Mouse (Mus musculus) gonadal fat pad, adult 2 months (tissue): ENCODE data around the gene Dph1. TPM values are rescaled to one million over a fixed set of nuclear protein-coding genes. Genes with fewer than 3 reads are reported as not detected.

Experiments
- DNase-seq: peaks from one replicate; pipeline ENCODE4 v3.0.0-alpha.2; 2012; ENCODE audit warnings: low read depth
- polyA plus RNA-seq: library from polyadenylated mRNA; depleted of rRNA; stranded (reverse); fragments of >200 nt; gene quantifications from 2 replicates; pipeline ENCODE4 v1.2.3, GENCODE M21; 2012; rRNA removed

The Dph1 gene
- polyA plus RNA-seq, 1 experiment = 42.4 TPM

DNA sequence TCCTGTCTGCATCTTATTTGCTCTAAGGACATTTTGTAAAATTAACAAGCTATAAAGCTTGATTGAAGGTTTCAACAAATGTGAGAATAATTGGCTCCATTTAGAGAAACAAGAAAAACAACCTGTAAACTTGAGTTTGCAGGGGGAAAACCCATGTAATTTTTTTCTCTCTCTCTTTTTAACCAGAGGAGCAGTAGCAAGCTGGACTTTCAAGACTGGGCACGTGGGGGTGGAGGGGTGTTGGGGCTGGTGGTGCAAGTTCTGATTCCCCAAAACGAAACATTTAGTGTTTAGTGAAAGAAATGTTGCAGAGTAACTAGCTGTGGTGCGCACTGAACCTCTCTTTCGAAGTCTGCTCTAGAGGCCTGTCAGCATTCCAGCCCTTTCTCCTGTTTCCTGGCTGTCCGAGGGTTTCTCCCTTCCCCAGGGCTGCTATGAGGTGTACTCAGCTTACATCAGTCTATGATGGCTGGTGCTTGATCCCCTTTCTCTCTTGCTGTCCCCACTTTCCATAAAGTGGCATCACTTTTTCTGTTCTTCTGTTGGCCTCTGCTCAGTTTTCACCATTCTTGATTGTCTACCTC lies 56.5 kb downstream of the Dph1 start:
- no peak for DNase-seq

DNA sequence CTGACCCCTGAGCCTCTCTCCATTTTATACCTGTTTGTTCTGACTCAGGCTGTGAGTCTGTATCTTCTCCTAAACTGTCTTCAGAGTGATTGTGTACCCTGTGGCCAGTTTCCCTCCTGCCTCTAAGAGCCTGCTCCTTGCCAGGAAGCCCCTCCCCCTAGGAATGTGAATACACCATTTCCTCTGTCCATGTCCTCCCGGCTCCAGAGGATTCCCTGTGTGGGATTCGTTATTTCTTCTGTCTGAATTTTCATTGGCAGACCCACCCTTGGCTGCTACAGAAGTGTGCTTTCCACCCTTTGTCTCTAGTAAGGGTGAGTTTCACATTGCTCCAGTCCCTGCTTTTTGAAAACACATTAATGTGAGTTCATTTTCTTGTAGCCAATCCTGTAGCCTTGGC lies 57.1 kb downstream of the Dph1 start:
- no peak for DNase-seq

DNA sequence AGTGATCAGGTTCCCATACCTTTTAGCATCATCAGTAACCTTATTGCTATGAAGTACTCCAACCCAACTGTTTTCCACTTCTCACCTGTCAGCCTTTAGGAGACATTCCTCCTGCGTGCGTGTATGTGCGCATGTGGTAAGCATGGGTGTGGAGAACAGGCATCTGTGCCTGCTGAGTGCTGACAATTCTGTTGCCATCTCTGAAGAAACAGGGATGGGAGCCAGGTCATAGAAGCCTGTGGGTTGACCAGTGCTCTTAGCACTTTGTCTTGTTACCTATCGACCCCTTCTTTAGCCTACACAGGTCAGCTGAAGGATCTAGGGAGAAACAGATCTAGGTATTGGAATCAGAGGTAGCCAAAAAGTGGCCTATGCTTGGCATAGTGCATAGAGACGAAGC lies 57.6 kb downstream of the Dph1 start:
- DNase-seq = no peak

DNA sequence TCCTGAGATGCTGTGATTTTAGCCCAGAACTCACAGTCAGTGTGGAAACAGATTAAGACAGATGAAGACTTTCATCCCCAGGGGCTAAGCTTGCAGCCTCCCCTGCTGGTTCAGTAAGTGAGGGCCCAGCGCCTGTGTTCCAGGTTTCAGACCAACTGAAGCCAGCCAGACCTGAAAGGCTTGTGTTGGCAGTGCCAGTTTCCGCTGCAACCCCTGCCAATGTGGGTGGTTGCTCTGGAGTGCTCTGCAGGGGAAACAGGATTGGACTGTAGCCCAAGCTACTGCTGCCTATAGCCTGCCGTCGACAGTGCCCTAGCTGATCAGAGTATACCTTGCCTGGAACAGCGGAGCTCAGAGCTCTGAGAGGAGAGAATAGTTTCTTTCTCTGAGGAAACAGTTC lies 58.8 kb downstream of the Dph1 start:
- DNase-seq = peak; percentile 76

DNA sequence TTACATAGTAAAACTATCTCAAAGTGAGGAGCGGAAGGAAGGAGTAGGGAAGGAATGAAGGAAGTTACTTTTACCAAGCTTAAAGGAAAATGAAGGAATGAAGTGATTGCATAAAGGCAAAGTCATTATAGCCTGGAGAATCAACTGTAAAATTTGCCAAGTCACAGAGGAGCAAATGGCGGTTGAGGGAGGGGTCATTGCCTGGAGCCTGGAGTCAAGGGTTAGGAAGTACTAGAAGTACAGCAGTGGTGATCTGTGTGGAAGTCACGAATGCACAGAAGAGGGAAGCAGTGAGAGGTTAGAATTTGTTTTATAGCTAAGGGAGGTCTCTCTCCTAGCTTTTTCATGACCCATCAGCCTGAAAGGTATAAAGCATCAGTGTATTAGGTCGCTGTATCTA lies 59.7 kb downstream of the Dph1 start:
- DNase-seq = no peak

DNA sequence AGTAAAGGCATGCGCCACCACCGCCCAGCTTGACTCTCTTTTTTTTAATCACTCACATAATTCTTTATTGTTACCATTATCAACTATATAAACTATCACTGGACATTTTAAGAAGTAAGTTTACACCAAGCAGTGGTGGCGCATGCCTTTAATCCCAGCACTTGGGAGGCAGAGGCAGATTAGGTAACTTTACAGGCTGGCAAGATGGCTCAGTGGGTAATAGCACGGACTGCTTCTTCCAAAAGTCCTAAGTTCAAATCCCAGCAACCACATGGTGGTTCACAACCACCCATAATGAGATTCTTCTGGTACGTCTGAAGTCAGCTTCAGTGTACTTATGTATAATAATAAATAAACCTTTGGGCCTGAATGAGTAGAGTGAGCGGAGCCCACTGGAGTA lies 61.6 kb downstream of the Dph1 start:
- no peak for DNase-seq

Other genes with a start within 250 kb of the Dph1 start
- gene Hic1, start 21.7 kb downstream of the Dph1 start, polyA plus RNA-seq = 16.8 and 20.4 TPM in 2 replicates
- 20.8 and 22.0 TPM in 2 replicates for gene Ovca2, start 12.4 kb downstream of the Dph1 start, polyA plus RNA-seq
- 18.3 and 27.8 TPM in 2 replicates for gene Rtn4rl1, start 2.5 kb upstream of the Dph1 start, polyA plus RNA-seq
- 17.9 and 21.6 TPM in 2 replicates for gene Rpa1, start 157.1 kb upstream of the Dph1 start, polyA plus RNA-seq
- gene Smyd4, start 157.2 kb upstream of the Dph1 start, polyA plus RNA-seq = 5.1 TPM in 2 replicates
- gene Serpinf1, start 231.5 kb upstream of the Dph1 start, polyA plus RNA-seq = 260 and 334 TPM in 2 replicates
- 93.7 and 148 TPM in 2 replicates for gene Serpinf2, start 248.3 kb upstream of the Dph1 start, polyA plus RNA-seq